Mouse (Mus musculus): ENCODE results near the gene Ly6g6d.
"Not testable (repeated sequence)": the region's sequence is repeated elsewhere in the genome, so short reads cannot be mapped to it uniquely, and the experiment has no call there.

Gene Ly6g6d

GRCm38 (mm10) chr17:35077786-35078233, at the start of gene Ly6g6d:
TSS of gene Ly6g6d (minus strand) at chr17:35078065.
- DNase-seq: peak; percentile 77 to 81

- no peak for DNase-seq
These were observed 49.2 kb upstream of the Ly6g6d start for GRCm38 (mm10) chr17:35127017-35127416.

GRCm38 (mm10) chr17:35126206-35126611, 48.3 kb upstream of the Ly6g6d start, which contains the start of gene D17H6S53E:
TSS of gene D17H6S53E (plus strand) at chr17:35126373.
- peak; percentile 74 to 88 for DNase-seq

GRCm38 (mm10) chr17:35125578-35125977, 47.7 kb upstream of the Ly6g6d start:
- peak in 1 of 2 experiments; percentile 17 for DNase-seq

GRCm38 (mm10) chr17:35125081-35125480, 47.2 kb upstream of the Ly6g6d start:
- DNase-seq: no peak

- DNase-seq: peak; percentile 48 to 56
These were observed 46.5 kb upstream of the Ly6g6d start for GRCm38 (mm10) chr17:35124261-35124896.

DNA sequence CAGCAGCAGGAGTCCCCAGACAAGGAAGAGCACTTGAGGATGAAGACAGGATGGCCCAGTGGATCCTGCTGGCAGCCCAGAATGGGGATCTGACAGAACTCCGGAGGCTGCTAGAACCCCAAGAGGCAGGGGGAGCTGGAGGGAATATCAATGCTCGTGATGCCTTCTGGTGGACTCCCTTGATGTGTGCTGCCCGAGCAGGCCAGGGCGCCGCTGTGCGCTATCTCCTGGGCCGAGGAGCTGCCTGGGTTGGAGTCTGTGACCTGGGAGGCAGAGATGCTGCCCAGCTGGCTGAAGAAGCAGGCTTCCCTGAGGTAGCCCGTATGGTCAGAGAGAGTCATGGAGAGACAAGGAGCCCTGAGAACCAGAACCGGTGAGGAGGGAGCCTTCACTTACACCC, 45.4 kb upstream of the Ly6g6d start:
- not testable (repeated sequence) for DNase-seq

DNA sequence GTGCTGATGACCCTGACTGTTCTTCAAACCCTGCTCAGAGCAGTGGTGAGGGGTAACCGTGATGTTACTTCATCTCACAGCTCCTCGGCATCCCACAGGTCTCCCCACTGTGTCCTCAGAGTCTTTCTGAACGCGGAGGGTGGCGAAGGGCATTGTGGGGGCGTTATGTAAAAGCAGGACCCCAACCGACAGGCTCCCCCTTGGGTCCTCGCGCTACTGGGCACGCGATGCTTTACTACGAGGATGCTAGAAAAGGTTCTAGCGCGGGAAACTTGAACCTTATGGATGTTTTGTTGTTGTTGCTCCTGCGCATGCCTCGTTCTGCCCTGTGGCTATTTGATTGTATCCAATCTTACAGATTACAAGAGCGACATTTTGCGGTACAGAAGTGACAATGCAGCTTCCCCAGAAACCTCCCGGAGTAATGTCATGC, 44.0 kb upstream of the Ly6g6d start, which contains the start of gene Csnk2b:
TSS of gene Csnk2b (minus strand) at position 183 of the 433 bp plus-strand sequence.
- DNase-seq: peak; percentile 66

DNA sequence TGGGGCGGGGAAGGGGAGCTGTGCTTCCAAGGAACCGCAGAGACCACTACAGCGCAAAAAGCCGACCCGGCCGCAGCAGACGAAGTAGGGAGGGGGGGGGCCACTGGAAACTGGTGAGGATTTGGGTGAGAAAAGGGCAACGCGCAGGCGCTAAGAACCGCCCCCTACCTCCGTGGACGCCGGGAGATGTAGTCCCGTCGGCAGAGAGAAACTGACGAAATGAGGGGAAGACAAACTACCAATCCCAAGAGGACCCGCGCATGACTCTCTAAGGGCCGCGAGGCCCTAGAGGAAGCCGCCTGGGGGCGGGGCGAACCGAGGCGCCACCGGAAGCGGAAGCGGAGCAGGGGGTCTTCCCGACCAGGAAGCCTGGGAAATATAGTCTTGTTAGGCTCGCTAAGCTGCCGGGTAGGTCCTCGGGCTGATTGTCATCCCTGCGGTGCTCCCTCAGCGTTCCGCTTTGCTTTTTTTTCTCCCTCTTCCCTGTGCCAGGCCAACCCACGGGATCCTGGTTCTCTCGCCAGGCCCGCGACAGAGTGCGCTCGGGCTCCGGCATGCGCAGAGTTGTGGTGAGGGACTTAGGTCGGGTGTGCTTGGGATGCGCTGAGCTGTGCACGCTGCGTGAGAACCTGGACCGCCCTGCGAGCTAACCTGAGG, 43.4 kb upstream of the Ly6g6d start, which contains the start of gene Gpank1:
TSS of gene Gpank1 (plus strand) at position 313 of the 657 bp plus-strand sequence.
- peak; percentile 98 to 99 for DNase-seq

DNA sequence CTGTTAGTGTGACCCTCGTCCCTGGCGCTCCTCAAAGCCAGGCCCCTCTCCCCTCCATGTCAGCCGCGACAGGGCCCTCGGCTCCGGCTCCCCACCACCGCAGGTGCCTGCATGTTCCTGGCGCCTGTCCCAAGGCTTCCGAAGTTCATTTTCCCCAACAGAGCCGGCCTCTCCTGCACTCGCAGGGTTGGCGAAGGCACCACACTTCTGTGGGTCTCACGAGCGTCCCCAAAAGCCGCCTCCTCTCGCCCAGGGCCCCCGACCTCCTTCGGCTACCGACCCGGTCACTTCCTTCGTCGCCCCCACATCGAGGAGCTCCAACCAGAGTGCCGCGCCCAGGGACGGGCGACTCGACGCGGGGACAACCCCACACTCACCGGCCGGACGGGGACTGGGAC, 42.9 kb upstream of the Ly6g6d start:
- DNase-seq: peak; percentile 44 to 78

DNA sequence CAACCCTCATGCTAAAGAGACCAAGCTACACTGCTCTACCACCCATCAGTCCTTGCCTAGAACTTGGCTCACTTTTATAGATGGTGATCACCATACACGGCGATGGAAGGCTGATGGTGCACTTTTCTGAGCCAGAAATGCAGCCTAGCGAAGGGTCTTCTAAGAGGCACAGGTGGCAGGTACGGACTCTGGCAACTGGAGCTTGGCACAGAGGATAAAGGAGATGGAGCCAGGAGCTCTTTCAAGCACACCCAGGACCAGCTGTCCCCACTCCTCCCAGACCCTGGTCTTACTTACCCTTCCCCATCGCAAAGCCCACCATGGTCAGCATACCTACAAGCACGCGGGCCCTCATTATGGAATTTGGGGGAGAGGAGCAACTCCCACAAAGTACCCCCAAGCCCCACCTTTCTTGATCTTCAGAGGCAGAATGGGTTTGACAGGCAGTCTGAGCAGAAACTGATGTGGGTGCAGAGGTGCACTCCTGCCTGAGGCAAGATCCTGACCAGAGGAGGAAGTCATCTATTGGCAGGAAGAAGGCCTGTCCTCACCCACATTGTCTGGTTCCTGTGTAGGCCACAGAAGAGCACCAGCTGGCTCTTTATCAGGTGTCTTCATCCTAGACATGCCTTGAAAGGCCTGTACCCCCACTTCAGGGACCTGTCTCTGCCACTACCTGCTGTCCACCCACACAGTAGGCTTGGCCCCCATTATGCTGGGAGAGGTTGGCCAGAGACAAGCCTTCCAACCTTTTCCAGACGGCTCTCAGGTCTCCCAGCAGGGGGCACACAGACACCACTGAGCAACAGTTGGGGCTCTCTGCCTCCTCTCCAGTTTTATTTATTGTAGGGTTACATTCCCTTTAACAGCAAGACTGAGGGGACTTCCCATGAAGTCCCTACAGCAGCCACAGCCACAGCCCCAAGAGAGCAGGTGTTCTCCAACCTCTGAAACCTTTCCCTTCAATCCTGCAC, 37.5 kb upstream of the Ly6g6d start, which contains the start of gene Ly6g5b:
TSS of gene Ly6g5b (minus strand) at position 383 of the 974 bp plus-strand sequence.
- peak in 1 of 2 experiments; percentile 70 for DNase-seq

- no peak for DNase-seq
These were observed 33.9 kb upstream of the Ly6g6d start for GRCm38 (mm10) chr17:35111774-35112173.

- DNase-seq: no peak
These were observed 30.2 kb upstream of the Ly6g6d start, which contains the start of gene Ly6g5c for GRCm38 (mm10) chr17:35108097-35108496. TSS of gene Ly6g5c (plus strand) at chr17:35108279.

DNA sequence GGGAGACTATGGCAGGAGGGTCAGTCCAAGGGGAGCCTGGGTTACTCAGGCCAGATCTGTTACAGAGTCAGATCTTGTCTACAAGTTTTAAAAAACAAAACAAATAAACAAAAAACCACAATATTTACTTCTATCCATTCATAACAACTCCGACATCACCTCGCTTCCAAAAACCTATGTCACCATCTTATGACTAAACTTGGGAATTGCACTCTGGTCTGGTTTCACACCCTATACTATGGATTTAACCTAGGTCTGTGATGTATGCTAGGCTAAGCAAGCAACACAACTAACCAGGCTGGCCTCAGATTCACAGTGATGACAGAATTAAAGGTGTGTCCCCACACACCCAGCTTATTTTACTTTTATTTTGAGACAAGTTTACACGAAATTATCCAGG, 28.7 kb upstream of the Ly6g6d start:
- no peak for DNase-seq

DNA sequence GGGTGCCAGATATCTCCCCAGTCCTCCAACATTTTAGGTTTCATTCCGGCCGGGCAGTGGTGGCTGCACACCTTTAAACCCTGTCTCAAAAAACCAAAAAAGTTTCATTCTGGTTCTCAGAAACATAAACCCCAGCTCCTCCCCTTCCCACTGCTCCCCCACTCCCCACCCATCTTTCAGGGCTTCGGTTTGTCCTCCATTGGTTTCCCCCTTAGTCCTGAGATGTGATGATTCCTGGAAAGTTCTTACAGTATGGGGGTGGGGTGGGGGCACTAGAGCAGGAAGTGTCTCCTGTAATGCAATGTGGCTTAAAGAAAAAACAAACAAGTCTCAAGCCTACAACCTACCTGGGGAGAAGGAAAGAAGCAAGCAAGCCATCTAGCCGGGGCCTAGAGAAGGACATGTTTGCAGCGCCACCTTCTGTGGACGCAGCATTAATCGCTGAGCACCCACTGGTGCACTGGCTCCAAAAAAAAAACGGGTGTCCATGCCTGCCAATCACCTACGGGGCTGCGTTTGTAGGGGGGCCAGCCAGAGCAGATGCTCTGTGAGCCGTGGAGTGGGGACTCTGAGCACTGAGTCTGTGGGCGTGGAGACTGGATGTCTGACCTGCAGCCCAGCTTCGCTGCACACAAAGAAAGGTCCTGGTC, 28.0 kb upstream of the Ly6g6d start:
- peak; percentile 55 to 76 for DNase-seq

DNA sequence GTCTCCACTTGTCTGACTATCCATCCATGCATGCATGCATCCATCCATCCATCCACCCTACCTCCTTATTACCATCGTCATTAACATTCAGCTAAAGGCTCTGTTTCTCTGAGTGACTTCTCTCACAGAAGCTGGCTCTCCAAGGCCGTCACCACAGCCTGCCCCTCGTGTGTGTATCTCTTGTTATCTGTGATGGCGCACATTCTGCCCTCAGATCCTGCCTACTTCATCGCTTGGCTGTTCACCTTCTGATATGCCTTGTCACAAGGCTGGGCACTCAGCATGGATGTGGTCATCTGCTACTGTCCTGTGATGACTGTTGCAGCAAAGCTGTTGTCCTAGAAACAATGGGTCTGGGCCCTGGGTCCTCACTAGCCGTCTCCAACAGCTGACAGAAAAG, 26.9 kb upstream of the Ly6g6d start:
- no peak for DNase-seq

DNA sequence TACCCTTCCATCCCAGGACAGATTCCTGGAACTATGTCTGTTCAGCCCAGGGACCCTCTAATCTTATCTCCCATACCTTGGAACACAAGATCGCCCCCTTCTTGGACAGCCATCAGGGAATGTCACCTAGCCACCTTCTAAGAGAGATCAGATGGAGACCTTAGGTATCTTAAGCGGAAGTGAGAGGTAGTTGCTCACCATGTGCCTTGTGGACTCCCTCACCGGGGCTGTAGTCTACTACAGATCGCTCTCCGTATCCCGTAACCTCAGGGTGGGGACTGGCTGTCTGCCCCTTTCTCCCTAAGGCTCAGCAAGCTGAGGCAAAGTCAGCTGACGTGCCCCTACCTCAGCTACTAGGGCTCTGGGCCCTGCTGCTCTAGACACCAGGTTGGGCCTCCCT, 26.2 kb upstream of the Ly6g6d start:
- DNase-seq: no peak

- peak; percentile 84 to 89 for DNase-seq
These were observed 25.4 kb upstream of the Ly6g6d start for GRCm38 (mm10) chr17:35103221-35103690.

DNA sequence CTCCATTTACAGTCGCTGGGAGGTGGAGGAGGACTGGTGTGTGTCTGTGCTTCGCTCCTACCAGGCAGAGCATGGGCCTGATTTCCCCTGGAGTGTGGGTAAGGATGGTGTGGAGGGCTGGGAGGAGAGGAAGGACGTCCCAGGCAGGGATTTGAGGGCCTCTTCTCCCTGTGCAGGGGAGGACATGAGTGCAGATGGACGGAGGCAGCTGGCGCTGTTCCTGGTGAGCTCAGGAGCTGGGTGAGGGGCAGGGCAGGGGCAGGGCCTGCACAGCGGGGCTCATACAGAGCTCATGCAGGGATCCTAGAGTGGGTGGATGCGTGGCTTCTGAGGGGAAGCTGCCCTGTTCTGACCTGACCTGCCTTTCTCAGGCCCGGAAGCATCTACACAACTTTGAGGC, 24.4 kb upstream of the Ly6g6d start:
- no peak for DNase-seq

- no peak for DNase-seq
These were observed 23.3 kb upstream of the Ly6g6d start for GRCm38 (mm10) chr17:35101161-35101560.

GRCm38 (mm10) chr17:35100196-35100765, 22.4 kb upstream of the Ly6g6d start:
- DNase-seq: peak; percentile 34 to 56
